Mouse (Mus musculus) retina, postnatal 7 days (tissue): ENCODE data around the gene Gm3500.
"Not testable (repeated sequence)": the region's sequence is repeated elsewhere in the genome, so short reads cannot be mapped to it uniquely, and the experiment has no call there.

Source experiments
- DNase-seq: peaks from one replicate; pipeline ENCODE4 v3.0.0-alpha.2; 2012; ENCODE audit warnings: low read depth, low spot score

Gm3500 gene

DNA sequence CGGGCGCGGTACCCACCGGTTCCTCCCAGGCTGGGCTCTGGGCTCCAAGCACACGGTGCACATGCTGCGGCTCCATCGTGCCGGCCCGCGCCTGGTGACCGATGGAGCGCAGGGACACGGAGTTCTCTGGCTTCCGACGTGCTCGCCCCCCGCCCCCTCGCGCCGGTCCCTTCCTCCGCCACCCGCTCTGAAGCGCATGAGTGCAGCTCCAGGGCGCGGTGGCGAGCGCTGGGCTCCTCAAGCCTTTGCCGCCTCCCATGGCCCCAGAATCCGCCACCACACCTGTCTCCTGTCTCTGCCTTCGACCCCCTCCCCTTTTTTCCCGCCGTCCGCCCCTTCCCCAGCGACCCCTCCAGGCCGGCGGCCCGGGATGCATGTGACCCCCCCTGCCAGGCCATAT, at the start of gene Gm3500:
Gm3500 (minus strand) TSS at position 101 of the 400 bp plus-strand sequence.
- DNase-seq, result not testable (repeated sequence)

DNA sequence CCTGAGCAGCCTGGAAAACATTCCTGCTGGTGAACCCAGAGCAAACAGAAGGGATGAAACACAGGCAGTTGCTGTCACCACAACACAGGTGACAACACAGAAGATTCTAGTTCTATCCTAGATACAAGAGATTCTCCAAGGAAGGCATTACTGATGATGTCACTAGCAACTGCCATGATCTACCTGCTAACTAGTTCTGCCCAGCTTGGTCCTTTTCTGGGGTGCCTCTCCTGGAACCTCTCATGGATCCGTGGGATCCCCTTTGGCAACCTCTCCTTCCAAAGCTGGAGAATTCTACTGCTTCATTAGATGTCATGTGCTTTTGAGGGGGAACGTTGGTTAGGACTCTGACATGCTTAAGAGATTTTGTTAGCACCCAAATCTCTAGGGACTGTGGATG, 54.0 kb downstream of the Gm3500 start, which contains the start of gene Gm3542:
Gm3542 (minus strand) TSS at position 101 of the 400 bp plus-strand sequence.
- not testable (repeated sequence) for DNase-seq
